In the genomic region with DNA sequence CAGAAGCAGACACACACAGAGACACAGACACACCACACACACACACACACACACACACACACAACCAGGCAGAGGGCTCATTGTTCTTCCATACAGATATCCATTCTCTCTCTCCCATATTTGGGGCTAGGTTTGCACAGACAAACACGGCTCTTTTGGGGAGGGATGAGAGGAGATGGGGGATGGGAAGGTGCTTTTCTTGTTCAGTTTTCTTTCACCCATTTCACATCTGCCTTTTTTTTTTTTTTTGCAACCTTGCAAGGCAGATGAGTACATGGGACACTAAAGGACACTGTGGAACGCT, we compare ENCODE assay signal across 8 mouse cellular contexts. TPM values are rescaled to one million over a fixed set of nuclear protein-coding genes. Genes with fewer than 3 reads are reported as not detected.
DNase-seq lines count a peak whose midpoint lies in the region; ATAC-seq and TF ChIP-seq lines count a peak whose summit lies in the region.

No protein-coding gene starts in this region.

- TF ChIP-seq POLR2A in MEL (IDR thresholded peaks at IDR 0.05; ENCODE audit: control insufficient read depth in 1 of 2, insufficient read depth in 1 of 2, low read depth in 1 of 2, low read length in 2 of 2, poor library complexity in 1 of 2), result no peak

- DNase-seq in heart, postnatal 0 days (ENCODE audit: low spot score), result no peak
- DNase-seq in heart, postnatal 14 days, result no peak
- DNase-seq in MEL (ENCODE audit: low read depth, low spot score), result peak; percentile 26
- DNase-seq in forebrain, embryonic 14.5 days (ENCODE audit: low spot score), result no peak
- DNase-seq in liver, postnatal 0 days, result no peak
- no peak for DNase-seq in spleen, postnatal 10 days (ENCODE audit: low spot score in 2 of 2)
- no peak for DNase-seq in kidney, postnatal 10 days

- no peak for ATAC-seq in heart, postnatal 0 days (ENCODE audit: insufficient read depth, low read depth)
- no peak for ATAC-seq in forebrain, embryonic 14.5 days
- no peak for ATAC-seq in liver, postnatal 0 days
- no peak for ATAC-seq in inflammation-experienced regulatory T-cells, adult 6 months

- intact Hi-C loops in heart, postnatal 14 days (cut with DNase I), result loop anchor here (10.0 kb wide), 1 partner anchor 52 kb away; no protein-coding TSS in a partner anchor

- peak overlapping the region; percentile 90 for H3K4me3 ChIP-seq in heart, postnatal 0 days (ENCODE audit: low read depth, low read length)
- peak overlapping the region; percentile 39 to 85 for H3K4me3 ChIP-seq in MEL (ENCODE audit: control insufficient read depth in 1 of 2, insufficient read depth in 1 of 2, low read depth in 2 of 2, low read length in 2 of 2)
- H3K4me3 ChIP-seq in forebrain, embryonic 14.5 days (ENCODE audit: low read depth, low read length), result peak overlapping the region; percentile 100
- H3K4me3 ChIP-seq in liver, postnatal 0 days (ENCODE audit: low read depth, low read length), result 0 out of 2 replicates have a peak overlapping the region, but pooled peaks have one; percentile 91

- H3K4me1 ChIP-seq in heart, postnatal 0 days (ENCODE audit: control insufficient read depth, insufficient read depth), result peaks cover 12% of the 10 kb centered on the region
- H3K4me1 ChIP-seq in MEL (ENCODE audit: control insufficient read depth in 1 of 2, insufficient read depth in 2 of 2, low read length in 2 of 2), result peaks cover 5 to 12% of the 10 kb centered on the region in 2 experiments
- peaks cover 16% of the 10 kb centered on the region; the same call in 1 of the 2 replicates for H3K4me1 ChIP-seq in forebrain, embryonic 14.5 days (ENCODE audit: control insufficient read depth, insufficient read depth, low read length)
- peaks cover 16% of the 10 kb centered on the region for H3K4me1 ChIP-seq in liver, postnatal 0 days (ENCODE audit: insufficient read depth)

- H3K4me2 ChIP-seq in heart, postnatal 0 days (ENCODE audit: low read depth, low read length), result peak overlapping the region; percentile 73
- H3K4me2 ChIP-seq in forebrain, embryonic 14.5 days (ENCODE audit: low read length), result peak overlapping the region; percentile 80
- H3K4me2 ChIP-seq in liver, postnatal 0 days (ENCODE audit: low read depth, low read length), result peak overlapping the region; percentile 95

- WGBS in heart, postnatal 0 days, result 15% methylated on average over 2 of the region's 2 CpGs
- WGBS in forebrain, embryonic 14.5 days, result 2% methylated on average over 2 of the region's 2 CpGs
- 51% methylated on average over 2 of the region's 2 CpGs for WGBS in liver, postnatal 0 days (ENCODE audit: insufficient replicate concordance)

- H3K79me2 ChIP-seq in MEL (ENCODE audit: control insufficient read depth, insufficient read depth, low read length, poor library complexity), result peaks cover 34% of the 10 kb centered on the region

- no peaks in the 10 kb centered on the region for H3K36me3 ChIP-seq in heart, postnatal 0 days (replicated peaks; ENCODE audit: control insufficient read depth, insufficient read depth, low read length)
- peaks cover 0 to 16% of the 10 kb centered on the region in 2 experiments; a peak in 2 of 4 replicates for H3K36me3 ChIP-seq in MEL (ENCODE audit: control insufficient read depth in 1 of 2, insufficient read depth in 2 of 2, low read length in 2 of 2)
- no peaks in the 10 kb centered on the region for H3K36me3 ChIP-seq in forebrain, embryonic 14.5 days (ENCODE audit: control insufficient read depth, insufficient read depth, low read length)
- H3K36me3 ChIP-seq in liver, postnatal 0 days (replicated peaks; ENCODE audit: insufficient read depth, low read length), result no peaks in the 10 kb centered on the region

- no peak for TF ChIP-seq EP300 in heart, postnatal 0 days (IDR thresholded peaks at IDR 0.05; ENCODE audit: low read depth)
- no peak for TF ChIP-seq EP300 in MEL (IDR thresholded peaks at IDR 0.05; ENCODE audit: low read depth in 1 of 2, low read length in 2 of 2)
- no peak for TF ChIP-seq EP300 in liver, postnatal 0 days (IDR thresholded peaks at IDR 0.05; ENCODE audit: low read depth)

- peak overlapping the region; percentile 27; the same call in 1 of the 2 replicates for H3K27ac ChIP-seq in heart, postnatal 0 days (ENCODE audit: low read depth)
- no peak overlapping the region for H3K27ac ChIP-seq in MEL (ENCODE audit: control insufficient read depth, low read depth, low read length)
- peak overlapping the region; percentile 53 for H3K27ac ChIP-seq in forebrain, embryonic 14.5 days (ENCODE audit: low read depth, low read length)
- H3K27ac ChIP-seq in liver, postnatal 0 days (ENCODE audit: low read depth), result 0 out of 2 replicates have a peak overlapping the region, but pooled peaks have one; percentile 20

- H3K9ac ChIP-seq in heart, postnatal 0 days (replicated peaks; ENCODE audit: low read depth, low read length), result peak overlapping the region; percentile 24; the same call in 1 of the 2 replicates
- peak overlapping the region; percentile 83 for H3K9ac ChIP-seq in MEL (ENCODE audit: control insufficient read depth, low read depth, low read length, poor library complexity, severe bottlenecking)
- H3K9ac ChIP-seq in forebrain, embryonic 14.5 days (ENCODE audit: low read length), result peak overlapping the region; percentile 98
- no peak overlapping the region for H3K9ac ChIP-seq in liver, postnatal 0 days (replicated peaks)

- no peak for TF ChIP-seq RAD21 in MEL (IDR thresholded peaks at IDR 0.05; ENCODE audit: low read depth, low read length)

- H3K9me3 ChIP-seq in heart, postnatal 0 days (replicated peaks; ENCODE audit: control insufficient read depth, low read length), result no peaks in the 10 kb centered on the region
- H3K9me3 ChIP-seq in MEL (replicated peaks; ENCODE audit: insufficient read depth, low read length), result no peaks in the 10 kb centered on the region
- H3K9me3 ChIP-seq in forebrain, embryonic 14.5 days (replicated peaks; ENCODE audit: control insufficient read depth, low read length), result no peaks in the 10 kb centered on the region
- H3K9me3 ChIP-seq in liver, postnatal 0 days (ENCODE audit: low read length), result no peaks in the 10 kb centered on the region

- TF ChIP-seq CTCF in heart, postnatal 0 days (IDR thresholded peaks at IDR 0.05; ENCODE audit: low read depth), result no peak
- TF ChIP-seq CTCF in MEL (IDR thresholded peaks at IDR 0.05 in 2 of 3, conservative IDR thresholded peaks at IDR 0.05 in 1 of 3; ENCODE audit: control insufficient read depth in 1 of 3, insufficient read depth in 1 of 3, low read depth in 2 of 3, low read length in 3 of 3, poor library complexity in 1 of 3, severe bottlenecking in 1 of 3), result no peak
- no peak for TF ChIP-seq CTCF in liver, postnatal 0 days (IDR thresholded peaks at IDR 0.05; ENCODE audit: low read depth)

- H3K27me3 ChIP-seq in heart, postnatal 0 days (ENCODE audit: control insufficient read depth, insufficient read depth, low read length), result no peaks in the 10 kb centered on the region
- no peaks in the 10 kb centered on the region for H3K27me3 ChIP-seq in MEL (ENCODE audit: control insufficient read depth in 1 of 2, insufficient read depth in 2 of 2, low read length in 2 of 2)
- no peaks in the 10 kb centered on the region for H3K27me3 ChIP-seq in forebrain, embryonic 14.5 days (replicated peaks; ENCODE audit: control insufficient read depth, insufficient read depth, low read length)
- no peaks in the 10 kb centered on the region for H3K27me3 ChIP-seq in liver, postnatal 0 days (ENCODE audit: insufficient read depth, low read length)

TF ChIP-seq in MEL, 35 proteins besides CTCF, POLR2A, EP300 and RAD21:
- no peak for TF ChIP-seq MYC (IDR thresholded peaks at IDR 0.05; ENCODE audit: low read depth, low read length)
- TF ChIP-seq ETS1 (IDR thresholded peaks at IDR 0.05; ENCODE audit: low read depth, low read length), result no peak
- peak; percentile 54; the same call in 1 of the 2 replicates for TF ChIP-seq ZNF384 (IDR thresholded peaks at IDR 0.05; ENCODE audit: low read depth, low read length)
- no peak for TF ChIP-seq TCF12 (IDR thresholded peaks at IDR 0.05; ENCODE audit: low read depth, low read length)
- TF ChIP-seq GABPA (IDR thresholded peaks at IDR 0.05; ENCODE audit: low read depth, low read length), result no peak

RNA-seq across cellular contexts. Expression of gene Rere, which starts 1.8 kb away (rescaled TPM):
- total RNA-seq in heart, postnatal 0 days (2014; rRNA removed; ENCODE audit: low replicate concordance), result 13.9 and 17.9 TPM in 2 replicates
- polyA plus RNA-seq in heart, postnatal 0 days (2015; fragmentation: Nextera tagmentation; extraction: Ambion mirVana), result 11.9 and 14.6 TPM in 2 replicates
- total RNA-seq in heart, postnatal 14 days (2021), result 10 to 100 TPM; 52.5 to 62.6 TPM
- 4.1 and 5.8 TPM in 2 replicates for total RNA-seq in MEL (2012; rRNA removed)
- polyA plus RNA-seq in MEL (2012; ENCODE audit: insufficient read depth in 1 of 2, insufficient read length in 2 of 2, low read depth in 1 of 2, low replicate concordance in 2 of 2, missing spikeins in 1 of 2), result 10 to 100 TPM in 1 of 2 experiments, not detected in 1; 31.8 TPM
- 21.2 and 25.1 TPM in 2 replicates for polyA plus RNA-seq in forebrain, embryonic 14.5 days (2014; fragmentation: Nextera tagmentation; extraction: Ambion mirVana)
- 4.3 and 4.8 TPM in 2 replicates for polyA plus RNA-seq in liver, postnatal 0 days (2015; fragmentation: Nextera tagmentation; extraction: Ambion mirVana)
- polyA plus RNA-seq in inflammation-experienced regulatory T-cells, adult 6 months (2017; shearing (Covaris generic)), result 10 to 100 TPM; 10.1 to 32.0 (median 28.4) TPM

RNA-seq across cellular contexts. Expression of gene Eno1, which starts 46.8 kb away (rescaled TPM):
- total RNA-seq in heart, postnatal 0 days (2014; rRNA removed; ENCODE audit: low replicate concordance), result 525 and 625 TPM in 2 replicates
- polyA plus RNA-seq in heart, postnatal 0 days (2015; fragmentation: Nextera tagmentation; extraction: Ambion mirVana), result 999 and 1,074 TPM in 2 replicates
- total RNA-seq in heart, postnatal 14 days (2021), result 100 to 1,000 TPM; 165 to 170 TPM
- 254 and 516 TPM in 2 replicates for total RNA-seq in MEL (2012; rRNA removed)
- polyA plus RNA-seq in MEL (2012; ENCODE audit: insufficient read depth in 1 of 2, insufficient read length in 2 of 2, low read depth in 1 of 2, low replicate concordance in 2 of 2, missing spikeins in 1 of 2), result 1,000 to 10,000 TPM in 1 of 2 experiments, 100 to 1,000 TPM in 1; 737 to 5,492 TPM
- polyA plus RNA-seq in forebrain, embryonic 14.5 days (2014; fragmentation: Nextera tagmentation; extraction: Ambion mirVana), result 958 and 988 TPM in 2 replicates
- 574 and 747 TPM in 2 replicates for polyA plus RNA-seq in liver, postnatal 0 days (2015; fragmentation: Nextera tagmentation; extraction: Ambion mirVana)
- 100 to 1,000 TPM; 503 to 566 (median 560) TPM for polyA plus RNA-seq in inflammation-experienced regulatory T-cells, adult 6 months (2017; shearing (Covaris generic))
